Mouse (Mus musculus) CH12.LX (cell line): Measurements from ENCODE around the gene Hilpda. TPM values are rescaled to one million over a fixed set of nuclear protein-coding genes. Genes with fewer than 3 reads are reported as not detected.

Source experiments
- DNase-seq: peaks from one replicate; pipeline ENCODE4 v3.0.0-alpha.2; 2013; ENCODE audit errors: extremely low read depth
- H3K27ac ChIP-seq: 2 replicates; pipeline ENCODE4 v1.5.1; 2012; ENCODE audit warnings: low read depth, mild to moderate bottlenecking, control low read depth, moderate library complexity; ENCODE audit not compliant: insufficient read depth
- H3K27me3 ChIP-seq: replicated peaks from 2 replicates; pipeline ENCODE3; 2012; ENCODE audit warnings: inconsistent platforms
- H3K36me3 ChIP-seq, 2 experiments: replicated peaks in 1 of 2; 2 replicates each; pipeline versions ENCODE3 to v1.6.1; 2012; ENCODE audit warnings: inconsistent platforms in 1 of 2, low read length in 1 of 2, mild to moderate bottlenecking in 1 of 2, mixed read lengths in 1 of 2, moderate library complexity in 1 of 2; ENCODE audit not compliant: control insufficient read depth in 1 of 2, insufficient read depth in 1 of 2
- H3K4me1 ChIP-seq, 2 experiments: 2 replicates each; pipeline ENCODE4 v1.6.1; 2012; ENCODE audit warnings: inconsistent platforms in 1 of 2, moderate library complexity in 1 of 2; ENCODE audit not compliant: insufficient read depth in 2 of 2, control insufficient read depth in 1 of 2
- H3K4me2 ChIP-seq: 2 replicates; pipeline ENCODE4 v1.6.1; 2012; ENCODE audit warnings: low read depth, mild to moderate bottlenecking, control low read depth; ENCODE audit not compliant: poor library complexity, insufficient read depth, severe bottlenecking
- H3K4me3 ChIP-seq, 3 experiments: fragments of 150-350 bp in 1 of 3; sonication (generic) in 1 of 3; replicated peaks in 1 of 3; 2 replicates each; pipeline versions ENCODE3 to v1.5.1; 2011 to 2012; ENCODE audit warnings: low read depth in 2 of 3, low read length in 2 of 3, mild to moderate bottlenecking in 2 of 3, moderate library complexity in 2 of 3, control low read depth in 1 of 3, improper control_type of control experiment in 1 of 3, inconsistent platforms in 1 of 3, mixed read lengths in 1 of 3; ENCODE audit not compliant: poor library complexity in 1 of 3
- H3K79me2 ChIP-seq: replicated peaks from 2 replicates; pipeline ENCODE4 v1.6.1; 2012; ENCODE audit warnings: mild to moderate bottlenecking, moderate library complexity; ENCODE audit not compliant: control insufficient read depth, poor library complexity, insufficient read depth, severe bottlenecking; ENCODE audit errors: extremely low read depth
- H3K9ac ChIP-seq: 2 replicates; pipeline ENCODE4 v1.6.1; 2012; ENCODE audit warnings: low read depth, mild to moderate bottlenecking, control low read depth, moderate library complexity; ENCODE audit not compliant: insufficient read depth
- H3K9me3 ChIP-seq: replicated peaks from 2 replicates; pipeline ENCODE3; 2012; ENCODE audit warnings: low read length, inconsistent platforms, mixed read lengths
- BHLHE40 ChIP-seq: IDR thresholded peaks from 2 replicates; pipeline ENCODE4 v1.6.1; 2011; ENCODE audit warnings: mild to moderate bottlenecking, low read depth, low read length, improper control_type of control experiment
- CTCF ChIP-seq, 2 experiments: IDR thresholded peaks in 1 of 2; conservative IDR thresholded peaks in 1 of 2; 2 replicates each; pipeline ENCODE4 v1.5.1; 2011 to 2012; ENCODE audit warnings: low read depth in 2 of 2, low read length in 2 of 2, improper control_type of control experiment in 1 of 2, inconsistent platforms in 1 of 2, mild to moderate bottlenecking in 1 of 2, moderate library complexity in 1 of 2
- E2F4 ChIP-seq: IDR thresholded peaks from 2 replicates; pipeline ENCODE4 v1.6.1; 2011; ENCODE audit warnings: low read depth, low read length, improper control_type of control experiment; ENCODE audit not compliant: insufficient replicate concordance
- GABPA ChIP-seq: IDR thresholded peaks from 2 replicates; pipeline ENCODE4 v1.6.1; 2012; ENCODE audit warnings: low read depth, low read length, improper control_type of control experiment, inconsistent platforms; ENCODE audit not compliant: insufficient replicate concordance
- JUND ChIP-seq: conservative IDR thresholded peaks from 2 replicates; pipeline ENCODE4 v1.6.1; 2011; ENCODE audit warnings: low read depth, low read length, improper control_type of control experiment
- MAX ChIP-seq: IDR thresholded peaks from 2 replicates; pipeline ENCODE4 v1.6.1; 2011; ENCODE audit warnings: low read length, improper control_type of control experiment
- MEF2A ChIP-seq: IDR thresholded peaks from 2 replicates; pipeline ENCODE4 v1.6.1; 2014; ENCODE audit warnings: low read depth, mild to moderate bottlenecking, inconsistent platforms, low read length, improper control_type of control experiment, borderline replicate concordance
- MXI1 ChIP-seq: IDR thresholded peaks from 2 replicates; pipeline ENCODE4 v1.6.1; 2011; ENCODE audit warnings: mild to moderate bottlenecking, low read depth, low read length, improper control_type of control experiment
- MYC ChIP-seq: IDR thresholded peaks from 2 replicates; pipeline ENCODE4 v1.6.1; 2011; ENCODE audit warnings: low read depth, mild to moderate bottlenecking, improper control_type of control experiment, low read length
- NELFE ChIP-seq: IDR thresholded peaks from 2 replicates; pipeline ENCODE4 v1.6.1; 2011; ENCODE audit warnings: low read depth, low read length, improper control_type of control experiment
- NRF1 ChIP-seq: IDR thresholded peaks from 2 replicates; pipeline ENCODE4 v1.6.1; 2014; ENCODE audit warnings: low read depth, mild to moderate bottlenecking, inconsistent platforms, low read length, improper control_type of control experiment, moderate library complexity
- PAX5 ChIP-seq: IDR thresholded peaks from 2 replicates; pipeline ENCODE4 v1.6.1; 2012; ENCODE audit warnings: low read length, inconsistent platforms, mixed read lengths
- POLR2A ChIP-seq: IDR thresholded peaks from 2 replicates; pipeline ENCODE4 v1.6.1; 2011; ENCODE audit warnings: low read depth, mild to moderate bottlenecking, improper control_type of control experiment, low read length
- RAD21 ChIP-seq: IDR thresholded peaks from 2 replicates; pipeline ENCODE4 v1.6.1; 2011; ENCODE audit warnings: low read depth, mild to moderate bottlenecking, low read length, improper control_type of control experiment, moderate library complexity
- RCOR1 ChIP-seq: conservative IDR thresholded peaks from 2 replicates; pipeline ENCODE4 v1.6.1; 2012; ENCODE audit warnings: low read depth, mild to moderate bottlenecking, inconsistent platforms, low read length, improper control_type of control experiment
- TCF12 ChIP-seq: IDR thresholded peaks from 2 replicates; pipeline ENCODE4 v1.6.1; 2014; ENCODE audit warnings: low read depth, mild to moderate bottlenecking, inconsistent platforms, low read length, improper control_type of control experiment
- UBTF ChIP-seq: IDR thresholded peaks from 2 replicates; pipeline ENCODE4 v1.6.1; 2012; ENCODE audit warnings: low read depth, mild to moderate bottlenecking, inconsistent platforms, low read length, improper control_type of control experiment, moderate library complexity
- USF2 ChIP-seq: conservative IDR thresholded peaks from 2 replicates; pipeline ENCODE4 v1.6.1; 2011; ENCODE audit warnings: low read depth, low read length, improper control_type of control experiment
- ZC3H11A ChIP-seq: IDR thresholded peaks from 2 replicates; pipeline ENCODE4 v1.6.1; 2012; ENCODE audit warnings: low read depth, mild to moderate bottlenecking, inconsistent platforms, low read length, improper control_type of control experiment
- ZKSCAN1 ChIP-seq: IDR thresholded peaks from 2 replicates; pipeline ENCODE4 v1.6.1; 2012; ENCODE audit warnings: low read depth, inconsistent platforms, low read length, improper control_type of control experiment, borderline replicate concordance
- ZMIZ1 ChIP-seq: IDR thresholded peaks from 2 replicates; pipeline ENCODE4 v1.6.1; 2012; ENCODE audit warnings: low read depth, mild to moderate bottlenecking, inconsistent platforms, low read length, improper control_type of control experiment
- ZNF384 ChIP-seq: IDR thresholded peaks from 2 replicates; pipeline ENCODE4 v1.6.1; 2012; ENCODE audit warnings: low read depth, low read length, improper control_type of control experiment, inconsistent platforms
- dilution Hi-C: fragments of 300-500 bp; cut with MboI; formaldehyde crosslinking; loops from 2 replicates; pipeline ENCODE4 v1.14.3; 2020; ENCODE audit warnings: low sequenced_read_pairs; ENCODE audit not compliant: extremely low pct_unique_long_range_greater_than_20kb, extremely low pct_ligation_motif_present
- in situ Hi-C: fragments of 300-500 bp; cut with MboI; formaldehyde crosslinking; loops from 3 replicates; pipeline ENCODE4 v1.14.3; 2019; ENCODE audit warnings: low sequenced_read_pairs, low pct_ligation_motif_present, low pct_unique_long_range_greater_than_20kb, mixed read lengths
- polyA plus RNA-seq: library from polyadenylated mRNA; unstranded; fragments of >175 nt; gene quantifications from 2 replicates; pipeline ENCODE4 v1.2.1, GENCODE M21; 2012; ENCODE audit warnings: low read depth; ENCODE audit not compliant: insufficient read length
- total RNA-seq, 2 experiments: library from RNA; depleted of rRNA; stranded (reverse); fragments of 300-350 nt in 1 of 2; fragments of >200 nt in 1 of 2; gene quantifications; 2 replicates each; pipeline ENCODE4 v1.2.3; 2012 to 2014

Hilpda gene
- total and polyA plus RNA-seq, 3 experiments, result 11.1 to 52.3 (median 23.7) TPM

GRCm38 (mm10) chr6:29287481-29287880 lies 15.2 kb downstream of the Hilpda start:
- H3K27me3 ChIP-seq, result no peaks in the 10 kb centered on the region
- H3K9me3 ChIP-seq, result no peaks in the 10 kb centered on the region
- DNase-seq, result no peak
- no peak overlapping the region for H3K4me3 ChIP-seq
- H3K27ac ChIP-seq, result no peak overlapping the region
- H3K4me1 ChIP-seq, result peaks cover 2 to 14% of the 10 kb centered on the region in 2 experiments; a peak in 2 of 4 replicates
- peaks cover 0 to 1% of the 10 kb centered on the region in 2 experiments for H3K36me3 ChIP-seq
- TF ChIP-seq NELFE (no peak), CTCF (conservative IDR thresholded peaks at IDR 0.05 in 1 of 2, IDR thresholded peaks at IDR 0.05 in 1 of 2; ENCODE audit: low read depth in 2 of 2, low read length in 2 of 2) (no peak), TCF12 (no peak), BHLHE40 (no peak), UBTF (no peak), ZC3H11A (no peak)
- dilution Hi-C loops (no loop called here), in situ Hi-C loops (no loop called here)
- H3K79me2 ChIP-seq, result no peaks in the 10 kb centered on the region; the same call in 1 of the 2 replicates
- H3K4me2 ChIP-seq, result no peak overlapping the region
- H3K9ac ChIP-seq, result no peak overlapping the region

- TF ChIP-seq RAD21 (no peak), RCOR1 (no peak), USF2 (no peak), POLR2A (no peak), ZKSCAN1 (no peak), MYC (no peak), CTCF (conservative IDR thresholded peaks at IDR 0.05 in 1 of 2, IDR thresholded peaks at IDR 0.05 in 1 of 2; ENCODE audit: low read depth in 2 of 2, low read length in 2 of 2) (no peak)
- TF ChIP-seq, all 38 proteins: peak for 0
- H3K4me3 ChIP-seq, result no peak overlapping the region
- in situ Hi-C loops (no loop called here), dilution Hi-C loops (no loop called here)
- no peak overlapping the region for H3K4me2 ChIP-seq
- peaks cover 0 to 1% of the 10 kb centered on the region in 2 experiments for H3K36me3 ChIP-seq
- DNase-seq, result no peak
- H3K9me3 ChIP-seq, result no peaks in the 10 kb centered on the region
- no peaks in the 10 kb centered on the region; the same call in 1 of the 2 replicates for H3K79me2 ChIP-seq
- no peak overlapping the region for H3K27ac ChIP-seq
- no peak overlapping the region for H3K9ac ChIP-seq
- H3K4me1 ChIP-seq, result peaks cover 2 to 14% of the 10 kb centered on the region in 2 experiments; a peak in 2 of 4 replicates
- H3K27me3 ChIP-seq, result no peaks in the 10 kb centered on the region
Measured at GRCm38 (mm10) chr6:29287944-29288343, 15.7 kb downstream of the Hilpda start.

GRCm38 (mm10) chr6:29288651-29289050 lies 16.4 kb downstream of the Hilpda start:
- Histone ChIP-seq H3K4me2 (no peak overlapping the region), H3K9ac (no peak overlapping the region), H3K27me3 (no peaks in the 10 kb centered on the region), H3K4me3 (no peak overlapping the region), H3K9me3 (no peaks in the 10 kb centered on the region), H3K27ac (no peak overlapping the region), H3K36me3 (peaks cover 0 to 1% of the 10 kb centered on the region in 2 experiments), H3K79me2 (no peaks in the 10 kb centered on the region; the same call in 1 of the 2 replicates), H3K4me1 (peaks cover 2 to 14% of the 10 kb centered on the region in 2 experiments; a peak in 2 of 4 replicates)
- in situ Hi-C loops (no loop called here), dilution Hi-C loops (no loop called here)
- no peak for TF ChIP-seq NRF1
- no peak for TF ChIP-seq UBTF
- TF ChIP-seq MXI1, result no peak
- TF ChIP-seq JUND, result no peak
- TF ChIP-seq USF2, result no peak
- no peak for TF ChIP-seq ZNF384
- TF ChIP-seq MEF2A, result no peak
- no peak for TF ChIP-seq MAX
- no peak for TF ChIP-seq MYC
- no peak for TF ChIP-seq ZMIZ1
- no peak for TF ChIP-seq GABPA
- TF ChIP-seq RCOR1, result no peak
- no peak for TF ChIP-seq PAX5
- TF ChIP-seq E2F4, result no peak
- no peak for TF ChIP-seq CTCF (conservative IDR thresholded peaks at IDR 0.05 in 1 of 2, IDR thresholded peaks at IDR 0.05 in 1 of 2; ENCODE audit: low read depth in 2 of 2, low read length in 2 of 2)
- TF ChIP-seq ZC3H11A, result no peak
- no peak for DNase-seq
